Mouse (Mus musculus): ENCODE data around the gene Sim2. TPM values are rescaled to one million over a fixed set of nuclear protein-coding genes. Genes with fewer than 3 reads are reported as not detected.

Gene Sim2
- polyA plus RNA-seq, 1 experiment = 0.05 TPM

DNA sequence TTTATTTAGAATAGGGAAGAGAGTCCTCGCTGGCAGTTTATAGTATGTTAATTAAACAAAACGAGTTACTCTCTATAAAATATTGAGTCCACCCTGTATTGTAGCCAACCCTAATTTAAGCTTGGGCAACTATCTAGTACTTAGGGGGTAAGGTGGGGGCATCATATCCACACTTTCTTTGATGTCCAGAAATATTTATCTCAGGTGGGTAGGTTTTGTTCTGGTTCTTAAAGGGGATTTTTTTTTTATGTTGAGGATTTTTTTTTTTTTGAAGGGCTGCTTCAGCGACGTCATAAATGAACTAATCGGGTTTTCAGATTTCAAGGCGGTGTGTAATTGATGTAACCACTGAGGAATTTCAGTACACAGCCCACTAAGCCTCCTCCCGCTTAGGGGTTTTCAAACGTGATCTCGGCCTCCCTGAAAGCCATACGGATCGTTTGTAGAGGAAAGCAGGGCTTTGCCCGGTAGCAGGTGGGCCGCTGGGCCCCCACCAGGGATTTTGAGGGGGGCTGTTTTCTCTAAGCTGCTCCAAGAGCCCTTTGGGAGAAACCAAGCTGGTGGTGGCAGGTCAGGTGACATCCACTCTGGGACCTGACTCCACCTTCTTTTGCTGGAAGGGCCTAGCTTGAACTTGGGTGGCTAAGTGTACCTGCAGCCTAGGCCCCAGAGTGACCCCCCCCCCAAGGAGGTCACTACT is 4.7 kb upstream of the Sim2 start:
- DNase-seq = no peak
- Histone ChIP-seq H3K27me3 (ENCODE audit: control insufficient read depth, insufficient read depth, low read length) (peaks cover 27% of the 10 kb centered on the region), H3K4me1 (ENCODE audit: control insufficient read depth, insufficient read depth, low read length) (no peaks in the 10 kb centered on the region), H3K27ac (ENCODE audit: insufficient read depth, low read length) (no peak overlapping the region), H3K4me3 (replicated peaks; ENCODE audit: insufficient read depth, low read depth, low read length) (no peak overlapping the region)
- TF ChIP-seq CTCF (IDR thresholded peaks at IDR 0.05; ENCODE audit: borderline replicate concordance, insufficient read depth, low read depth, low read length) (no peak), POLR2A (IDR thresholded peaks at IDR 0.05; ENCODE audit: borderline replicate concordance, insufficient read depth, low read length) (no peak)
- WGBS = 5% methylated on average over 13 of the region's 13 CpGs

DNA sequence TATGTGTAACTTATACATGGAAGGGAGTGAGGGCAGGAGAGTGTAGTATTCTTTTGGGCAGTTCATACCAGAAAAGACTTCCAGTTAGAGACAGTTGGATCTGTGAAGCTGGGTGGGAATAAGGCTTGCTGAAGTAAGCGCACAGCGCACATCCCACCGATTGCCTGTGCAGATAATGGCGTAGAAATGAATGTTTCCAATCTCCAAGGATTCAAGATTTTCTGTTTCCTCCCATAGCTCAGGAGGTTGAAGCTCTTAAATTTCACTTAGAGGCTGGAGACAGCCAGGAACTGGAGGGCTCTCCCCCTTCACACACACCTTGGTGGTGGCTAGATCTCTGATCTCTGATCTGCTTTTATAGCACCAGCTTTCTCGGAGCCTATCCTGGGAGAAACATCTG is 3.1 kb upstream of the Sim2 start:
- no peak for DNase-seq
- WGBS = 15% methylated on average over 5 of the region's 5 CpGs
- Histone ChIP-seq H3K4me3 (replicated peaks; ENCODE audit: insufficient read depth, low read depth, low read length) (no peak overlapping the region), H3K27ac (ENCODE audit: insufficient read depth, low read length) (no peak overlapping the region), H3K4me1 (ENCODE audit: control insufficient read depth, insufficient read depth, low read length) (no peaks in the 10 kb centered on the region), H3K27me3 (ENCODE audit: control insufficient read depth, insufficient read depth, low read length) (peaks cover 34% of the 10 kb centered on the region)
- TF ChIP-seq CTCF (IDR thresholded peaks at IDR 0.05; ENCODE audit: borderline replicate concordance, insufficient read depth, low read depth, low read length) (no peak), POLR2A (IDR thresholded peaks at IDR 0.05; ENCODE audit: borderline replicate concordance, insufficient read depth, low read length) (no peak)

DNA sequence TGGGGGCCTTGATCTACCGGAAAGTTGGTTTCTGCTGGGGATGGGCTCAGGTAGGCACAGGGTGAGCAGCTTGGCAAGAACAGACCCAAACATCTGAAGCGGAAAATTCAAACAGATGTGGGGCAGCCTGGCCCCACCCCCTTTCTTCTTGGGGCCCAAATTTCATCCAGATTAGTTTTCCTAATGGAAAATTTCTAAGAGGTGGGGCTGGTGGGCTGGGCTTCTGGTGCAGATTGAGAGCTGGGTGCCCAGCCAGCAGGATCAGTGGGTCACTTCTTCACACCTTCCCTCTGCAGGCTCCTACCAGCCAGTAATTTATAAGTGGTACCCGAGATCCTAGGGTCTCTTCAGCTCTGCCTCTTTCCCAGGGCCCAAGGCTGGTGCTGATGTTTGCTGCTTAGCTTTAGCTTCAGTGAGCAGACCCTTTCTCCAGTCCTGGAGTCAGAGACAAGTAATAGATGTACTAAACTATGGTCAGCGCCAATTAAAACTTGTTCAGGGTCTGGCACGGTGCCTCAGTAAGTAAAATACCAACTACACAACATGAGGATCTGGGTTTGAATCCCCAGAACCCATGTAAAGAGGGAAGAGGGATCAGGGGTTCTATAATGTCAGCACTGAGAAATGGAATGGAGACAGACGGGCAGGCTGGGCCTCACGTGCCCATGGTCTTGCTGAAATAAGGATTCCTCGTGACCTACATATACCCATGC is 2.6 kb upstream of the Sim2 start:
- no peak for DNase-seq
- H3K4me3 ChIP-seq (replicated peaks; ENCODE audit: insufficient read depth, low read depth, low read length) = no peak overlapping the region
- no peaks in the 10 kb centered on the region for H3K4me1 ChIP-seq (ENCODE audit: control insufficient read depth, insufficient read depth, low read length)
- no peak overlapping the region for H3K27ac ChIP-seq (ENCODE audit: insufficient read depth, low read length)
- peaks cover 34% of the 10 kb centered on the region for H3K27me3 ChIP-seq (ENCODE audit: control insufficient read depth, insufficient read depth, low read length)
- TF ChIP-seq CTCF (IDR thresholded peaks at IDR 0.05; ENCODE audit: borderline replicate concordance, insufficient read depth, low read depth, low read length) = no peak
- TF ChIP-seq POLR2A (IDR thresholded peaks at IDR 0.05; ENCODE audit: borderline replicate concordance, insufficient read depth, low read length) = no peak
- WGBS = 9% methylated on average over 8 of the region's 8 CpGs

DNA sequence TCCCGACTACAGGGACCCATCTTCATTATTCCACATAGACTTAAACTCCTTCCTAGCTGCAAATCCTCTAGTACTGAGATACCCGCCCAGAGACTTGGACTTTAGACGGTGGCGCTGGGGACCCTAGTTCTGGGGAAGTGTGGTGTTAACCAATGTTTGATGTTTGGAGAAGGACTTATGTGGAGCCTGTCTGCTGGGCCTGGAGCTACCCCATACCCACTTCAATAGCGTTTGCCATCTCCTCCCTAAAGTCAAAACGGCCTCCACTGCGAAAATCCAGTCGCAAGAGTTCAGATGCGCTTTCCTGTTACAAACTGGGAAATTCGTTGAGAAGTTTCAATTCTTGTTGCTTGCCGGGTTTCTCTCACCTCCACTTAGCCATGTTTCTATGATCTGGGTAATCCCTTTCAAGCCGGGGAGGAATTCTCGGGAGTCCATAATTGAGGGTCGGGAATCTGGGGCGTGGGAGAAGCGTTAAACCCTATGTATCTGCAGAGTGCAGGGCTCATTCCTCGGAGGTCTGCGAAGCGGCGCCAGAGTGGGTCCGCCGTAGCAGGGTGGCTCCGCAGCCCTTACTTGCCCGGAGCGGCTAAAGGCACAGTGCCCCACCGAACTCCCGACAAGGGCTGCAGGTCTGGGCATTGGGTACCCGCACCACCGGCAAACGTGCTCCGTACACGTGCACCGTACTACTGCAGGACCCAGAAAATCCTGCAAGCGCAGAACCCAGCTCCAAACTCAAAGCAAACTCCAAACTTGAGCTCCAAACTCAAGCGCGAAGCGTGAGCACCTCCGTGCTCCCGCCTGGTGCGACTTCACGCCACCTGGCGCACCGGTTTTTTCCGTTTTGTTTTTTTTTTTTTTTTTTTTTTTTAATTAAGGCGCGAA is 1.5 kb upstream of the Sim2 start:
- DNase-seq = peak in 1 of 2 experiments; percentile 24
- Histone ChIP-seq H3K4me3 (replicated peaks; ENCODE audit: insufficient read depth, low read depth, low read length) (no peak overlapping the region), H3K4me1 (ENCODE audit: control insufficient read depth, insufficient read depth, low read length) (no peaks in the 10 kb centered on the region), H3K27ac (ENCODE audit: insufficient read depth, low read length) (no peak overlapping the region), H3K27me3 (ENCODE audit: control insufficient read depth, insufficient read depth, low read length) (peaks cover 32% of the 10 kb centered on the region)
- WGBS = 3% methylated on average over 46 of the region's 46 CpGs
- TF ChIP-seq POLR2A (IDR thresholded peaks at IDR 0.05; ENCODE audit: borderline replicate concordance, insufficient read depth, low read length) (no peak), CTCF (IDR thresholded peaks at IDR 0.05; ENCODE audit: borderline replicate concordance, insufficient read depth, low read depth, low read length) (no peak)

DNA sequence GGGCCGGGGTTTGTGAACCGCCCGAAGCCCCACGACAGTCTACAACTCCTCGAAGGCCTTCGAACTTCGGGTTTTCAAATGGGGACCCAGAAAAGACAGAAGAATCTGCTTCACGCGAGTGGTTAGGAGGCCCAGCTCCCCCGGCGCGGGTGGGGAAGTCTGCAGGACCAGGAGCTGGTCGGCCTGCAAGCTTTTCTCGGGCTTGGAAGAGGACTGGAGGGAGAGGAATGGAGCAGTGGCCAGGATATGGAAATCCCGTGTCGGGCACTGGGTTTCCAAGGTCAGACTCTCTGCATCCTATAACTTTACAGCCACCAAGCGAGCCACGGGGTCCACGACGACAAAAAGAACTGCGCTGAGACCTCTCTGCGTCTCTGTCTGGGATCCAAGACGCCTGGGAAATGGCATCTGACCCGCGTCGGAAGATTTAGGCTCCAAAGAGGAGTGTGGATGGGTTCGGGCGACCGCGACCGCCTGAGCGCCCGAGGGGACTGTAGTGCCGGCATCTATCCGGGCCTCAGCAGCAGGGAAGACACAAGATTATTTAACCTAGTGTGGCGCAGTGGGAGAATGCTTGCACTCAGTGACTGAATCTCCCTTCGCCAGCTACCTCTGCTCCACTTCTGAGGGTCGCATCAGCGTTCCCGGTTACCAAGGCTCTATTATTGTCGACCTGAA is 744 bp upstream of the Sim2 start:
- no peak for TF ChIP-seq CTCF (IDR thresholded peaks at IDR 0.05; ENCODE audit: borderline replicate concordance, insufficient read depth, low read depth, low read length)
- no peak for TF ChIP-seq POLR2A (IDR thresholded peaks at IDR 0.05; ENCODE audit: borderline replicate concordance, insufficient read depth, low read length)
- H3K4me3 ChIP-seq (replicated peaks; ENCODE audit: insufficient read depth, low read depth, low read length) = no peak overlapping the region
- peaks cover 29% of the 10 kb centered on the region for H3K27me3 ChIP-seq (ENCODE audit: control insufficient read depth, insufficient read depth, low read length)
- H3K4me1 ChIP-seq (ENCODE audit: control insufficient read depth, insufficient read depth, low read length) = no peaks in the 10 kb centered on the region
- H3K27ac ChIP-seq (ENCODE audit: insufficient read depth, low read length) = no peak overlapping the region
- WGBS = 2% methylated on average over 41 of the region's 41 CpGs
- DNase-seq = peak in 1 of 2 experiments; percentile 24

DNA sequence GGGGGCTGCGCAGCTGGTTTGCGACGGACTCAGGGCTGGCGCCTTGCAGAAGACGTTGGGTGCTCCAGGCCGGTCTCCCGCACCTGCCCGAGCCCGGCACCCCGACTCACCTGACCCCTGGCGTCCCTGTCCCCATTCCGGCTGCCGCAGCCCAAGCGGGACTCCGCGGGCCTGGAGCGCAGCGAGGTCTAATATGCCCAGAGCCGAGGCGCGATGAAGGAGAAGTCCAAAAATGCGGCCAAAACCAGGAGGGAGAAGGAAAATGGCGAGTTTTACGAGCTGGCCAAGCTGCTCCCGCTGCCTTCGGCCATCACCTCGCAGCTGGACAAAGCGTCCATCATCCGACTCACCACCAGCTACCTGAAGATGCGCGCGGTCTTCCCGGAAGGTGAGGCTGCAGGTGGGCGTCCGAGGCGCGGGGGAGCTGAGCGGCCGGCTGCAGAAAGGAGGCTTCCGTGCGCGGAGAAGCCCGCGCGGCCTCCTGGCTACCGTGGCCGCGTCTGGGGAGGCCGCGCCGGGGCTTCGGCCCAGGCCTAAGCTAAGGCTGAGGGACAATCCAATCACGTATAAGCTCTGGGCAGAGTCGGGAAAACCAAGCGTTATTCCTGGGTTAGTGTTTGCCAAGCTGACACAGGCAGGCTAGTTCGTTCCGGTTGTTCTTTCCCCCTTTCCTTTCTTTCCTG is 1.0 kb downstream of the Sim2 start:
- no peaks in the 10 kb centered on the region for H3K4me1 ChIP-seq (ENCODE audit: control insufficient read depth, insufficient read depth, low read length)
- H3K27me3 ChIP-seq (ENCODE audit: control insufficient read depth, insufficient read depth, low read length) = peaks cover 19% of the 10 kb centered on the region; the same call in 1 of the 2 replicates
- TF ChIP-seq CTCF (IDR thresholded peaks at IDR 0.05; ENCODE audit: borderline replicate concordance, insufficient read depth, low read depth, low read length) (no peak), POLR2A (IDR thresholded peaks at IDR 0.05; ENCODE audit: borderline replicate concordance, insufficient read depth, low read length) (no peak)
- DNase-seq = peak in 1 of 2 experiments; percentile 31
- H3K27ac ChIP-seq (ENCODE audit: insufficient read depth, low read length) = no peak overlapping the region
- WGBS = 2% methylated on average over 57 of the region's 57 CpGs
- H3K4me3 ChIP-seq (replicated peaks; ENCODE audit: insufficient read depth, low read depth, low read length) = no peak overlapping the region
